Mouse (Mus musculus) forebrain, embryonic 12.5 days (tissue): Measurements from ENCODE around the gene Anapc15. TPM values are rescaled to one million over a fixed set of nuclear protein-coding genes. Genes with fewer than 3 reads are reported as not detected.
"Not testable (repeated sequence)": the region's sequence is repeated elsewhere in the genome, so short reads cannot be mapped to it uniquely, and the experiment has no call there.

Source experiments
- ATAC-seq: fragments of 200-750 bp; cut with Nextera tagmentation; 2 replicates; pipeline ENCODE4 v1.8.0; 2017; ENCODE audit warnings: moderate TSS enrichment; ENCODE audit not compliant: low FRiP score
- H3K27ac ChIP-seq: fragments of 300-500 bp; sonication (generic); 2 replicates; pipeline ENCODE4 v1.5.1; 2016; ENCODE audit warnings: mild to moderate bottlenecking
- H3K27me3 ChIP-seq: fragments of 300-500 bp; sonication (generic); 2 replicates; pipeline ENCODE4 v1.6.1; 2016; ENCODE audit warnings: mild to moderate bottlenecking
- H3K36me3 ChIP-seq: fragments of 300-500 bp; sonication (generic); replicated peaks from 2 replicates; pipeline ENCODE4 v1.6.1; 2016; ENCODE audit warnings: mild to moderate bottlenecking
- H3K4me1 ChIP-seq: fragments of 300-500 bp; sonication (generic); 2 replicates; pipeline ENCODE4 v1.6.1; 2016
- H3K4me2 ChIP-seq: fragments of 300-500 bp; sonication (generic); 2 replicates; pipeline ENCODE4 v1.6.1; 2016; ENCODE audit warnings: mild to moderate bottlenecking, moderate library complexity
- H3K4me3 ChIP-seq: fragments of 300-500 bp; sonication (generic); replicated peaks from 2 replicates; pipeline ENCODE4 v1.5.1; 2016; ENCODE audit warnings: mild to moderate bottlenecking
- H3K9ac ChIP-seq: fragments of 300-500 bp; sonication (generic); 2 replicates; pipeline ENCODE4 v1.6.1; 2016; ENCODE audit warnings: mild to moderate bottlenecking
- H3K9me3 ChIP-seq: fragments of 300-500 bp; sonication (generic); 2 replicates; pipeline ENCODE4 v1.6.1; 2016
- WGBS: fragments of 180-500 bp; shearing (Covaris S2); methylation state at CpG from one replicate; pipeline ENCODE4 v1.1.7; 2016; 5-methylcytosine and 5-hydroxymethylcytosine counted together
- microRNA-seq: library from miRNA; unstranded; fragments of <30 nt; microRNA quantifications from one replicate; pipeline ENCODE4, GENCODE M21; 2017
- polyA plus RNA-seq: library from polyadenylated mRNA; unstranded; fragments of >200 nt; fragmentation: Nextera tagmentation; extraction: Ambion mirVana; gene quantifications from 2 replicates; pipeline ENCODE4 v1.2.1, GENCODE M21; 2016

Gene Anapc15
- polyA plus RNA-seq, 1 experiment from 2014 or later: 96.9 TPM

DNA sequence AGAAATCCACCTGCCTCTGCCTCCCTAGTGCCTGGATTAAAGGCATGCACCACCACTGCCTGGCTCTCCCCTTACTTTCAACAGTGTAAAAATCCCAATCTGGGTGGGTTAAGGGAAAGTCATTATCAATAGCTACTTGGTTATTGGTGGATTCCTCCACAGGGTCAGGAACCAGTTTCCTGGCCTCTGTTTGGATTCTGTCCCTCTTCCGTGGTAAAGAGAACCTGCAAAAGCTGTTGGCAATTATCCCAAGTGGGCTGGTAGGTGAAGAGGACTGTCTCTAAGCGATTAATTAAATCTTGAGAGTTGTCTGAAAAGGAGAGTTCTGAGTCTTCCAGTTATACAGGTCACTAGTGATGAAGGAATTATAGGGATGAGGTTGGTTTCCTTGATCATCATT lies 74.8 kb downstream of the Anapc15 start:
- Histone ChIP-seq H3K9me3 (no peaks in the 10 kb centered on the region), H3K36me3 (peaks cover 14% of the 10 kb centered on the region; the same call in 1 of the 2 replicates), H3K4me2 (no peak overlapping the region), H3K9ac (no peak overlapping the region), H3K4me1 (peaks cover 17% of the 10 kb centered on the region), H3K27me3 (no peaks in the 10 kb centered on the region), H3K4me3 (no peak overlapping the region), H3K27ac (no peak overlapping the region)
- ATAC-seq: no peak
- 83% methylated on average over 2 of the region's 2 CpGs for WGBS

DNA sequence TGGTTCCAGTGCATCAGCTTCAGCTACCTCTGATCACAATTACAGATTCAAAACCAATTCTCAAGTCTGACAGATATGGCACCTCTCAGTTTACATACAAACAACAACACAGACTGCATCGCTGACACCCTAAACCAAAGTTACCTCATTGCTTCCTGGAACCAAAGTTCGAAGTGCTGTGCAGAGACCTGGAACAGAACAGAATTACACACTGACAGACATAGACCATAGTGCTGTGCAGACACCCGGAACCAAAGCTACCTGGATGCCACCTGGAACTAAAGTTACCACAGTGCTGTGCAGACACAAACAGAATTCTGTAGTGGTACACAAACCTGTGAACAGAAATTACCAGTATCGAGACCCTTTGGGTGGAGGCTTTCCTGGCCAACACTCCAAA lies 76.2 kb downstream of the Anapc15 start:
- Histone ChIP-seq H3K4me1 (peaks cover 13% of the 10 kb centered on the region), H3K27me3 (no peaks in the 10 kb centered on the region), H3K9me3 (no peaks in the 10 kb centered on the region), H3K36me3 (peaks cover 14% of the 10 kb centered on the region; the same call in 1 of the 2 replicates), H3K4me3 (no peak overlapping the region), H3K9ac (no peak overlapping the region), H3K4me2 (no peak overlapping the region), H3K27ac (no peak overlapping the region)
- 92% methylated on average over 4 of the region's 4 CpGs for WGBS
- ATAC-seq: no peak

- H3K27ac ChIP-seq, H3K4me2 ChIP-seq, H3K9ac ChIP-seq, H3K4me1 ChIP-seq, H3K9me3 ChIP-seq, ATAC-seq, H3K36me3 ChIP-seq, H3K27me3 ChIP-seq, H3K4me3 ChIP-seq: not testable (repeated sequence)
- 91% methylated on average over 5 of the region's 5 CpGs for WGBS
Observed at GRCm38 (mm10) chr7:101949008-101949407, 85.5 kb downstream of the Anapc15 start.

Small RNA genes within 50 kb of the gene (microRNA-seq; reads per million reads assigned to microRNA genes)
- gene Gm22655: not detected

Other genes starting within 250 kb of the Anapc15 start
- 38.2 and 43.9 TPM in 2 replicates for gene Clpb, start 200.1 kb upstream of the Anapc15 start, polyA plus RNA-seq
- not detected in 2 replicates for gene Phox2a, start 45.4 kb upstream of the Anapc15 start, polyA plus RNA-seq
- 33.0 and 41.4 TPM in 2 replicates for gene Inppl1, start 25.5 kb upstream of the Anapc15 start, polyA plus RNA-seq
- gene Folr2, start 6.5 kb upstream of the Anapc15 start, polyA plus RNA-seq: 1.4 and 1.9 TPM in 2 replicates
- 5.5 and 8.2 TPM in 2 replicates for gene Folr1, start 7.1 kb downstream of the Anapc15 start, polyA plus RNA-seq
- gene Lamtor1, start 42.2 kb downstream of the Anapc15 start, polyA plus RNA-seq: 129 and 134 TPM in 2 replicates
- 0.68 and 0.77 TPM in 2 replicates for gene Tomt, start 42.6 kb downstream of the Anapc15 start, polyA plus RNA-seq
- gene Lrrc51, start 70.2 kb downstream of the Anapc15 start, polyA plus RNA-seq: 6.5 and 7.3 TPM in 2 replicates
- 112 and 123 TPM in 2 replicates for gene Numa1, start 70.4 kb downstream of the Anapc15 start, polyA plus RNA-seq
- 4.4 and 4.8 TPM in 2 replicates for gene Il18bp, start 155.0 kb downstream of the Anapc15 start, polyA plus RNA-seq
- 33.0 and 33.3 TPM in 2 replicates for gene Rnf121, start 201.8 kb downstream of the Anapc15 start, polyA plus RNA-seq
- 49.8 and 50.7 TPM in 2 replicates for gene Xndc1, start 201.8 kb downstream of the Anapc15 start, polyA plus RNA-seq
- gene Xntrpc, start 202.0 kb downstream of the Anapc15 start, polyA plus RNA-seq: 2.9 and 3.0 TPM in 2 replicates
- not detected in 2 replicates for gene Trpc2, start 219.4 kb downstream of the Anapc15 start, polyA plus RNA-seq
- 0.42 and 0.77 TPM in 2 replicates for gene Art1, start 238.0 kb downstream of the Anapc15 start, polyA plus RNA-seq
- 0.97 and 2.0 TPM in 2 replicates for gene Art5, start 245.8 kb downstream of the Anapc15 start, polyA plus RNA-seq